Mouse (Mus musculus): Measurements from ENCODE around the gene Gm20388. TPM values are rescaled to one million over a fixed set of nuclear protein-coding genes. Genes with fewer than 3 reads are reported as not detected.

The Gm20388 gene
- polyA plus RNA-seq, 1 experiment from 2014 or later: 7.4 TPM

- H3K4me2 ChIP-seq: peak overlapping the region; percentile 52
- no peaks in the 10 kb centered on the region for H3K36me3 ChIP-seq
- H3K4me1 ChIP-seq: peaks cover 67% of the 10 kb centered on the region
- 78% methylated on average over 20 of the region's 20 CpGs for WGBS
- H3K4me3 ChIP-seq (replicated peaks): peak overlapping the region; percentile 21
- H3K27ac ChIP-seq: peak overlapping the region; percentile 95
- no peak for ATAC-seq (replicated peaks; ENCODE audit: low FRiP score)
- H3K9me3 ChIP-seq (replicated peaks): no peaks in the 10 kb centered on the region
- no peak overlapping the region for H3K9ac ChIP-seq
- peaks cover 60% of the 10 kb centered on the region for H3K27me3 ChIP-seq
These were observed 1488.1 kb downstream of the Gm20388 start for GRCm38 (mm10) chr8:121398724-121399123.

- ATAC-seq (replicated peaks; ENCODE audit: low FRiP score): no peak
- Histone ChIP-seq H3K4me1 (peaks cover 69% of the 10 kb centered on the region), H3K27ac (peak overlapping the region; percentile 95; the same call in 1 of the 2 replicates), H3K27me3 (peaks cover 56% of the 10 kb centered on the region), H3K36me3 (no peaks in the 10 kb centered on the region), H3K9ac (no peak overlapping the region), H3K9me3 (replicated peaks) (no peaks in the 10 kb centered on the region), H3K4me2 (peak overlapping the region; percentile 52), H3K4me3 (replicated peaks) (no peak overlapping the region)
- 33% methylated on average over 3 of the region's 3 CpGs for WGBS
These were observed 1488.5 kb downstream of the Gm20388 start for GRCm38 (mm10) chr8:121399173-121399572.

GRCm38 (mm10) chr8:121400581-121400980 is 1489.9 kb downstream of the Gm20388 start:
- H3K27me3 ChIP-seq: peaks cover 46% of the 10 kb centered on the region
- 24% methylated on average over 9 of the region's 9 CpGs for WGBS
- no peak overlapping the region for H3K27ac ChIP-seq
- H3K9ac ChIP-seq: no peak overlapping the region
- no peak for ATAC-seq (replicated peaks; ENCODE audit: low FRiP score)
- H3K36me3 ChIP-seq: no peaks in the 10 kb centered on the region
- H3K4me2 ChIP-seq: 0 out of 2 replicates have a peak overlapping the region, but pooled peaks have one; percentile 9
- H3K9me3 ChIP-seq (replicated peaks): no peaks in the 10 kb centered on the region; the same call in 1 of the 2 replicates
- H3K4me1 ChIP-seq: peaks cover 59% of the 10 kb centered on the region
- H3K4me3 ChIP-seq (replicated peaks): no peak overlapping the region

GRCm38 (mm10) chr8:121403821-121404220 is 1493.2 kb downstream of the Gm20388 start:
- Histone ChIP-seq H3K27ac (no peak overlapping the region), H3K4me3 (replicated peaks) (no peak overlapping the region), H3K27me3 (peaks cover 25% of the 10 kb centered on the region), H3K36me3 (no peaks in the 10 kb centered on the region), H3K4me2 (no peak overlapping the region), H3K9me3 (replicated peaks) (no peaks in the 10 kb centered on the region; the same call in 1 of the 2 replicates), H3K4me1 (peaks cover 26% of the 10 kb centered on the region), H3K9ac (no peak overlapping the region)
- ATAC-seq (replicated peaks; ENCODE audit: low FRiP score): no peak
- WGBS: 75% methylated on average over 6 of the region's 6 CpGs

- WGBS: 36% methylated on average over 6 of the region's 6 CpGs
- Histone ChIP-seq H3K4me1 (peaks cover 9% of the 10 kb centered on the region), H3K4me3 (replicated peaks) (no peak overlapping the region), H3K27ac (no peak overlapping the region; the same call in 1 of the 2 replicates), H3K9ac (no peak overlapping the region), H3K36me3 (no peaks in the 10 kb centered on the region), H3K27me3 (no peaks in the 10 kb centered on the region; the same call in 1 of the 2 replicates), H3K4me2 (no peak overlapping the region), H3K9me3 (replicated peaks) (0 out of 2 replicates have a peak, but pooled peaks cover 2% of the 10 kb centered on the region)
- peak; percentile 49; the same call in 1 of the 2 replicates for ATAC-seq (replicated peaks; ENCODE audit: low FRiP score)
These were observed 1507.4 kb downstream of the Gm20388 start for GRCm38 (mm10) chr8:121418081-121418480.

- no peaks in the 10 kb centered on the region for H3K36me3 ChIP-seq
- H3K9me3 ChIP-seq (replicated peaks): 0 out of 2 replicates have a peak, but pooled peaks cover 2% of the 10 kb centered on the region
- no peak for ATAC-seq (replicated peaks; ENCODE audit: low FRiP score)
- no peak overlapping the region for H3K9ac ChIP-seq
- no peak overlapping the region for H3K4me2 ChIP-seq
- no peak overlapping the region for H3K27ac ChIP-seq
- H3K4me1 ChIP-seq: peaks cover 13% of the 10 kb centered on the region
- WGBS: 88% methylated on average over 2 of the region's 2 CpGs
- no peaks in the 10 kb centered on the region; the same call in 1 of the 2 replicates for H3K27me3 ChIP-seq
- H3K4me3 ChIP-seq (replicated peaks): no peak overlapping the region
These were observed 1508.9 kb downstream of the Gm20388 start for GRCm38 (mm10) chr8:121419551-121419950.

GRCm38 (mm10) chr8:121421009-121421408 is 1510.4 kb downstream of the Gm20388 start:
- Histone ChIP-seq H3K27me3 (no peaks in the 10 kb centered on the region; the same call in 1 of the 2 replicates), H3K4me2 (no peak overlapping the region), H3K4me3 (replicated peaks) (no peak overlapping the region), H3K9ac (no peak overlapping the region), H3K36me3 (no peaks in the 10 kb centered on the region), H3K9me3 (replicated peaks) (0 out of 2 replicates have a peak, but pooled peaks cover 2% of the 10 kb centered on the region), H3K27ac (no peak overlapping the region), H3K4me1 (peaks cover 18% of the 10 kb centered on the region)
- ATAC-seq (replicated peaks; ENCODE audit: low FRiP score): no peak
- WGBS: 89% methylated on average over 5 of the region's 5 CpGs

- no peak for ATAC-seq (replicated peaks; ENCODE audit: low FRiP score)
- H3K9ac ChIP-seq: no peak overlapping the region
- H3K27ac ChIP-seq: no peak overlapping the region
- no peaks in the 10 kb centered on the region for H3K36me3 ChIP-seq
- H3K27me3 ChIP-seq: no peaks in the 10 kb centered on the region
- H3K4me1 ChIP-seq: peaks cover 9% of the 10 kb centered on the region; the same call in 1 of the 2 replicates
- H3K9me3 ChIP-seq (replicated peaks): 0 out of 2 replicates have a peak, but pooled peaks cover 2% of the 10 kb centered on the region
- WGBS: 91% methylated on average over 10 of the region's 10 CpGs
- no peak overlapping the region for H3K4me2 ChIP-seq
- H3K4me3 ChIP-seq (replicated peaks): no peak overlapping the region
These were observed 1513.4 kb downstream of the Gm20388 start for GRCm38 (mm10) chr8:121424080-121424479.

- 86% methylated on average over 14 of the region's 14 CpGs for WGBS
- no peak overlapping the region for H3K4me2 ChIP-seq
- no peak for ATAC-seq (replicated peaks; ENCODE audit: low FRiP score)
- 0 out of 2 replicates have a peak, but pooled peaks cover 2% of the 10 kb centered on the region for H3K9me3 ChIP-seq (replicated peaks)
- no peaks in the 10 kb centered on the region for H3K36me3 ChIP-seq
- H3K27ac ChIP-seq: no peak overlapping the region
- H3K4me1 ChIP-seq: peaks cover 9% of the 10 kb centered on the region; the same call in 1 of the 2 replicates
- no peaks in the 10 kb centered on the region for H3K27me3 ChIP-seq
- no peak overlapping the region for H3K4me3 ChIP-seq (replicated peaks)
- no peak overlapping the region for H3K9ac ChIP-seq
These were observed 1514.0 kb downstream of the Gm20388 start for GRCm38 (mm10) chr8:121424600-121424999.

GRCm38 (mm10) chr8:121431499-121431898 is 1520.9 kb downstream of the Gm20388 start:
- peak; percentile 33; the same call in 1 of the 2 replicates for ATAC-seq (replicated peaks; ENCODE audit: low FRiP score)

GRCm38 (mm10) chr8:121433466-121433865 is 1522.8 kb downstream of the Gm20388 start:
- Histone ChIP-seq H3K9ac (no peak overlapping the region), H3K4me2 (0 out of 2 replicates have a peak overlapping the region, but pooled peaks have one; percentile 3), H3K4me1 (peaks cover 44% of the 10 kb centered on the region), H3K27ac (0 out of 2 replicates have a peak overlapping the region, but pooled peaks have one; percentile 22), H3K36me3 (no peaks in the 10 kb centered on the region), H3K4me3 (replicated peaks) (no peak overlapping the region), H3K27me3 (peaks cover 3% of the 10 kb centered on the region; the same call in 1 of the 2 replicates), H3K9me3 (replicated peaks) (no peaks in the 10 kb centered on the region)
- 21% methylated on average over 17 of the region's 17 CpGs for WGBS
- no peak for ATAC-seq (replicated peaks; ENCODE audit: low FRiP score)

More at GRCm38 (mm10) chr8:121431499-121431898, 1520.9 kb downstream of the Gm20388 start:
- H3K27me3 ChIP-seq: peaks cover 3% of the 10 kb centered on the region; the same call in 1 of the 2 replicates
- no peaks in the 10 kb centered on the region for H3K9me3 ChIP-seq (replicated peaks)
- no peak overlapping the region for H3K9ac ChIP-seq
- no peak overlapping the region for H3K4me2 ChIP-seq
- peak overlapping the region; percentile 67 for H3K27ac ChIP-seq
- no peak overlapping the region for H3K4me3 ChIP-seq (replicated peaks)
- peaks cover 33% of the 10 kb centered on the region for H3K4me1 ChIP-seq
- WGBS: 48% methylated on average over 8 of the region's 8 CpGs
- H3K36me3 ChIP-seq: no peaks in the 10 kb centered on the region

- H3K4me2 ChIP-seq: peak overlapping the region; percentile 37; the same call in 1 of the 2 replicates
- H3K4me1 ChIP-seq: peaks cover 46% of the 10 kb centered on the region
- peak overlapping the region; percentile 28 for H3K4me3 ChIP-seq (replicated peaks)
- 50% methylated on average over 5 of the region's 5 CpGs for WGBS
- peaks cover 3% of the 10 kb centered on the region; the same call in 1 of the 2 replicates for H3K27me3 ChIP-seq
- no peaks in the 10 kb centered on the region for H3K36me3 ChIP-seq
- H3K9me3 ChIP-seq (replicated peaks): no peaks in the 10 kb centered on the region
- ATAC-seq (replicated peaks; ENCODE audit: low FRiP score): no peak
- H3K9ac ChIP-seq: no peak overlapping the region
- H3K27ac ChIP-seq: peak overlapping the region; percentile 61
These were observed 1526.0 kb downstream of the Gm20388 start for GRCm38 (mm10) chr8:121436656-121437055.
